Mouse (Mus musculus) frontal cortex, postnatal 25 days (tissue): ENCODE measurements around the gene Rora.

Source experiments
- DNase-seq, 2 experiments: peaks; one replicate each; pipeline ENCODE4 v3.0.0; 2022; ENCODE audit warnings: low spot score in 2 of 2

The Rora gene

DNA sequence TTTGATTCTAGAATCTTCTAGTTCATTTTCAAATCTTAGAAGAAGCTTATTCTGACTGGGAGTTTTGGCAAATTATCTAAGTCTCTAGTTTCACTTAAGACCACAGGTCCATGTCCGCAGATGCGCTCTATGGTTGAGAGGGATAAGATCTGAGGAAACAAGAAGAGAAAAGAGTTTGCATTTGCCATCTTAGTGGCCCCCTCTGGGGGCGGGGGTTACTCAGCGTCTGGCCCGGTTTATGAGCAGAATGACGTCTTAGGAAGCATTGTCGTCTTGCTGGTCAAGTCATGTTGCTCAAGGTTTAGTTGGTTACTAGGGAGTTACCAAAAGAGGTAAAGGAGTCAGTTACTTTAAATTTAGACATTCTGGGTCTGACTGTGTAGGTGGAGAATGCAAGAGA is 686.8 kb downstream of the Rora start:
- DNase-seq: no peak

DNA sequence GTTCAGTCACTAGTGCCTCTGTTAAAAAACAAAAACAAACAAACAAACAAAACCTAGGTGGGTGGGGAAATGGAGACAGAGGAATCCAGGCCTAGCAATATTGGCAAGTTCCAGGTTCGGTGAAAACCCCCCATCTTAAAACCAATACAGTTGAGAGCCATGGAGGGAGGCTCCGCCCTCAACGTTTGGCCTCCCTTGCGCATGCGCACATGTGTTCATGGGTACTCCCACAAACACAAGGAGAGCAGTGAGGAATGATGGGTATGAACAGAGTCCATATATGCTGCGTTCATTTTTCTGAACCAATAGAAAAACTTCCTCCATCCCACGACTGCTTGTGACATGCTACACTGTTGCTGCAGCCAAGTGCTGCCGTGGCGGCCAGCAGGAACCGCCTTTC is 690.3 kb downstream of the Rora start:
- no peak for DNase-seq

DNA sequence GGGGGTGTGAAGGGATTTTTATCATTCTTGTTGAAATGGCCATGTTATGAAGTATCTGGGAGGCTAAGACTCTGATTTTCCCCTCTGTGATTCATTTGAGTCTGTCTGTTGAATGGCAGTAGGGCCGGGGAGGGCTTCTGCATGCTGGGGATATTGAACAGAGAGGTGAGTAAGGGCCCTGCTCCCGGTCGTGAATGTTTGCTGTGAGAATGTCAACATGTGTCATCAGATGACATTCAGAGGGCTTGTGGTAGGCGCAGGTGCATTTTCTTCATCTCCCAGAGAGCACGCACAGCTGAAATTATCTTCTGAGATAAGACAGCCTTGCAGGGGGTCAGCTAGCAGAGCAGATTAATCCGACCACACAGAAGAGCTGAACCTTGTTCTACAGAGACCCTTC is 692.0 kb downstream of the Rora start:
- no peak for DNase-seq

DNA sequence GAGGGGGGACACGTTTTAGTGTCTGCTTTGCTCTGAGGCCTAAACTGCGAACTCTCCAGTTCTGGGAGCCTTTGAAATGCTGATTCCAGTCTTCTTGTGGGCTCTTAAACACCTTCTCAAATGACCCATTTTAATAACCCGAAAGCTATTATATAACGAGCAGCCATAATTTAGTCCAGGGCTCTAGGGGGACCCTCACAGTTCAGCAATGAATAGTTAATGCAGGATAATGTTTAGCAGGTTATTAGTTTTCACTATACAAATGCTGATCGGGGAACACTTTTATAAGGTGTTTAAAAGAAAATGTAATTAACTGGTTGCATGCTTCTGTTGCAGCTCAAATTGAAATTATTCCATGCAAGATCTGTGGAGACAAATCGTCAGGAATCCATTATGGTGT is 694.2 kb downstream of the Rora start:
- no peak for DNase-seq

DNA sequence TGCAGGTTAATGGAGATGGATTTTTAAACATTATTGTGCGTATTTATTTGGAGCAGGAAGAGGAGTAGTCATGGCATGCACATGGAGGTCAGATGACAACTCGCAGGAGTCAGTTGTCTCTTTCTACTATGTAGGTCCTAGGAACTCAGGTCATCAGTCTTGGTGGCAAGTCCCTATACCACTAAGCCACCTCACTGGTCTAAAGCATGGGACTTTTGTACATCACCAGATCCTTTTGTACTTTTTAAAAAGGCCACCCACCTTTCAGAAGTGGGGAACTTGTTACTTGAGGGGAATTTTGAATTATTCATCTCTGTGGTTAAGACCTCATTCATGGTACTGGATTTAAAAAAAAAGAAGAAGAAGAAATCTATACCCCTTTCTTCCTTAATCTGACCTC is 696.0 kb downstream of the Rora start:
- DNase-seq: no peak

DNA sequence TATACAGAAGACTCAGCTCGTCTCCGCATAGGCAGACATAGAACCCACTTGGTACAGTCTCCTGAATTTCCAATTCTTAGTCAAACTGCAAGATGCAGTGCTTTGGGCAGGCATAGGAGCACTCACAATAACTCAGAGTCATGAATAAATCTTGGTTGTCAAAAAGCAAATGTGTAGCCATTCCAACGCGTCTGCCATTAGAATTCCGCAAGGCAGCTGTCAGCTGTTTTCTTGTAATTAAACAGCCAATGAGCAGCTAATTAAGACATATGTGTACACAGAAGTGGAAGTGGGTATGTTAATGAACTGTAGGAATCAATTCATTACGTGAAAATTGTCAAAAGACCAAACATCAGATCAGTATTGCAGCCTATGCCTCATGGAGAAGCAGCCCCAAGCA is 700.6 kb downstream of the Rora start:
- DNase-seq: no peak

DNA sequence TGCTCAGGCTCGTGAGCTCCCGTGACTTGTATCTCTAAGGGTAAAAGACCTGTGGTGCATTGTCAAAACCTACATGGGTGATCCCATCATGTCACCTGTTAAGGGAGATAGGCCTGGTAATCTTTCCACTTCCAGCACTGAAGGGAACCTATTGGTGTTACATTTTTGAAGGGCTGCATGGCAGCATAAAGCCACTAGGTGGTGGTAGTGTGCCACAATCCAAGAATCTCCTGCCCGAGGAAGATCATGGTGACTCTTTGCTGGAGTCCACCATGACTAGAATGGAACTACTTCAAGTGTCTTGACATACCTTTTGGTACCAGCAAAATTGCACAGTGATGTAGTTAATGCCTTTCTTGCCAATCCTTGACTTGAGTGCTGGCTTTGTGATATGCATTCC is 704.2 kb downstream of the Rora start:
- DNase-seq: peak; percentile 42 to 47

DNA sequence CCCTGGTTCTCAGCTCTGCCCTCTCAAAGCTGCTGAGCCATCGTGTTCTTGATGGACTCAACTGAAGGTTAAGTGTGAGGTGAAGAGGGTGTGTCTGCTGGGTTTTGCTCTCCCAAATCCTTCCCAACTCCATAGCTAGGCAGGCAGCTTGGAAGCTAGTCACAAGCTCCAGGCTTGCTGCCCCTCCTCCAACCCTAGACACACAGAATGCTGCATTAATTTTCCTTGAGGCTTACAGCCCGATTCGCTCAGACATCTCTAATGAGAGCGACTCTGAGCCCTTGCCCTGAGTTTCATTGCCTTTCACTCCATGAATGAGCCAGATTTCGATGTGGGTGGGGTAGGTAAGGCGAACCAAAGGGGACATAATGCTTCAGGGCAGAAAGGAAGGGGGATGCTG is 705.2 kb downstream of the Rora start:
- no peak for DNase-seq

DNA sequence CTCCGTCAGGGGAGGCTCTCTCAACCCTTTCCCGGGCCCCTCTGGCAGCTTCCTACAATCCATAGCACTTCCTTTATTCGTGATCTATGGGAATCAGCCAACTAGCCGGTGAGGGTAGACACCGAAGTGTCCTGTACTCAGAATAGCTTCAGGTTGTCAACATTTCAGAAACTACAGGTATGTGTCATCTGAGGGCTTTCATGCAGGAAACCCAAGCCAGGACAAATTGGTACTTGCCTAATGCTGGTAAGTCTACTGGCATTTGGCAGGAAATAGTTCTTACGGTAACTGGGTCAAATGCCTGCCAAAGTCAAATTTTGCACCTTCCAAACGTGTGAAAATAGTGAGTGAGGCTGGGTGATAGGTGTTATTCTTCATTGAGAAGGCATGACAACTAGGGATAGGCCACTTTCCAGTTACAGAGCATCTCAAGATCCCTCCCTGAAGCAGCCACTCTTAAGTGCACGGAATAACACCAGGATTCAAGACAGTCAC is 708.4 kb downstream of the Rora start:
- DNase-seq: no peak

DNA sequence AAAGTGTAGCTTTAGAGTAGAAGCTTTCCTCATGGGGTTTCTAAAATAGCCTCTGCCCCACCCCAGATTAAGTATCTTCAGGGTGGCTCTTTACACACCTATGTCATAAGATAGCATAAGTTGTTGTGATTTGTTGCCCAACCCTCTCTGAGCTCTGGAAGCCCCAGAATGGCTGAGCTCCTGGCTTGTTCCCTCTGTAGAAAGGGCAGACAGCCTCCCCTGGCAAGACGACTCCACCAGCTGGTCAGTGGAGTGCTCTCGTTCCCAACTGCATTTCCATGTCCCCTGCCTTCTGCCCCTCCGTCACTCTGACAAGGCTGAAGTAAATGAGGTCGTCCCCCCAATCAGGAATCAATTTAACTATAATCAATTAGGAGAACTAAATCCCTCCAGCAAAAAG is 709.2 kb downstream of the Rora start:
- DNase-seq: no peak

DNA sequence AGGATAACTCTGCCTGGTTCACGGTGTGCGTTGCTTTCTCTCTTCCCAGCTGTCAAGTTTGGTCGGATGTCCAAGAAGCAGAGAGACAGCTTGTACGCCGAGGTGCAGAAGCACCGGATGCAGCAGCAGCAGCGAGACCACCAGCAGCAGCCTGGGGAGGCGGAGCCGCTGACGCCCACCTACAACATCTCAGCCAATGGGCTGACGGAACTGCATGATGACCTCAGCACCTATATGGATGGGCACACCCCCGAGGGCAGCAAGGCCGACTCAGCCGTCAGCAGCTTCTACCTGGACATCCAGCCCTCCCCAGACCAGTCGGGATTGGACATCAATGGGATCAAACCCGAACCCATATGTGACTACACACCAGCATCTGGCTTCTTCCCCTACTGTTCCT is 710.5 kb downstream of the Rora start:
- no peak for DNase-seq

DNA sequence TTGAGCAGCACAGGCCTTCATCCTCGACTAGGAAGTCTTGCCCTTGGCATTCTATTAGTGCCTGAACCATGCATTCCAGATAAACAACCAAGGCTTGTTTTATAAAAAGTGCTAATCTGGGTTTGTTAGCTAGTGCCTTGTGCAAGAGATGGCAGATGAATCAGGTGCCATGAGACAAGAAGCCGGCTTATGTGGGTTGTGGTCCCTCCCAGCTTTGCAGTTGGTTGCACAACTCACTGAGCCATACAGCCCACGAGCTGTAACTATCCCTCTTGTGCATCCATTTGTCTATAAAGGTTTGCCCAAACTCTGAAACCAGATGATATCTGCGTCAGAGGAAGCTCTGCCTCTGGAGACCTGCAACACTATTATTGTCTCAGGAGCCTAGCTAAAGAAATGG is 713.5 kb downstream of the Rora start:
- DNase-seq: no peak

DNA sequence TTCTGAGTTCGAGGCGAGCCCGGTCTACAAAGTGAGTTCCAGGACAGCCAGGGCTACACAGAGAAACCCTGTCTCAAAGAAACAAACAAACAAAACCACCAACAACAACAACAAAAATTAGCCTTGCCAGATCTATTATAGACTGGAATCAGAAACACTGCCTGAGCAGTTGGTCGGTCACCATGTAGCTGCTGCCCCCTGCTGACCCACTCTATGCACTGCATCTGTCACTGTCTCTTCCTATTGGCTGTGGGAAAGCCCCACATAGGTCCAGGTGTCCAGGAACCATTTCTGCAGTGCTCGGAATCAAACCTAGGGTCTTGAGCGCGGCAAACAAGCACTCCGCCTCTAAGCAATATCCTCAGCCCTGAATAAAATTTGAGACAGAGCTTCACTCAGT is 714.5 kb downstream of the Rora start:
- DNase-seq: peak; percentile 56 to 59

DNA sequence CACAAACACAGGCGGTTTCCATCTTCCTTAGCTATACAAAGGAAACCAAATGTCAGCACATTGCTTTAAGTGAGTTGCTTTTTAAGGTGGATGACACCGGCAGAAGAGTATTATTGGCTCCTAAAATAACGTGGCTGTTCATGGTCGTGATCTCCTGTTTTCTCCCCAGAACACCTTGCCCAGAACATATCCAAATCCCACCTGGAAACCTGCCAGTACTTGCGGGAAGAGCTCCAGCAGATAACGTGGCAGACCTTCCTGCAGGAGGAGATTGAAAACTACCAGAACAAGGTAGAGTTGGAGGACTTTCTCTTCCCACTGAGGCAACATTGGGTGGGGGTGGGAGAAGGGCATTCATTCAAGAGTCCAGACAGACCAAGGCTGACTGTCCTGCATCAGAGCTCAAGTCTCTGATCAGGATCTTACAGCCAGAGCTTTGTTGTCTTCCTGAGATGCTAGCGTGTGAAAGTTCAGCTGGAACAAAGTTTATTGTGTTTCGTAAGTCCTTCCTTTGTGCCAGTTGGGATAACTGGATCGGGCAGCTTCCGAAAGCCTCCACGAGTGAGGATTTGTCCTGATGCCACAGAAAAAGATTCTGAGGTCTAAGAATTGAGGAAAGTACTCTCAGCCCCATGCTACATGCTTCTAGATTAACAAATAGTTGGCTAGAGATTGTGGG is 717.6 kb downstream of the Rora start:
- no peak for DNase-seq

DNA sequence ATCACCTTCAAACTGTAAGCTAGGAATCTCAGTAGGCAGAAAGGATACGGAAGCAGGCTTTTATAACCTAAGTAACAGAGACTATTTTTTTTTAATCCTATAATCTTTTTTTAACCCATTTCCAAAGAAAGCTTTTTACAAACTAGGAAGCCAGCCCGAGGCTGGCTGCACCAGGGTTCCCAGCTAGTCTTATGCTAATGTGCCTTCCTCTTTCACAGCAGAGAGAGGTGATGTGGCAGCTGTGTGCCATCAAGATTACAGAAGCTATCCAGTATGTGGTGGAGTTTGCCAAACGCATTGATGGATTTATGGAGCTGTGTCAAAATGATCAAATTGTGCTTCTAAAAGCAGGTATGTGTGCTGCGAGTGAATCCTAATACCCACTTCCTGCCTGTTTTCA is 719.3 kb downstream of the Rora start:
- no peak for DNase-seq

DNA sequence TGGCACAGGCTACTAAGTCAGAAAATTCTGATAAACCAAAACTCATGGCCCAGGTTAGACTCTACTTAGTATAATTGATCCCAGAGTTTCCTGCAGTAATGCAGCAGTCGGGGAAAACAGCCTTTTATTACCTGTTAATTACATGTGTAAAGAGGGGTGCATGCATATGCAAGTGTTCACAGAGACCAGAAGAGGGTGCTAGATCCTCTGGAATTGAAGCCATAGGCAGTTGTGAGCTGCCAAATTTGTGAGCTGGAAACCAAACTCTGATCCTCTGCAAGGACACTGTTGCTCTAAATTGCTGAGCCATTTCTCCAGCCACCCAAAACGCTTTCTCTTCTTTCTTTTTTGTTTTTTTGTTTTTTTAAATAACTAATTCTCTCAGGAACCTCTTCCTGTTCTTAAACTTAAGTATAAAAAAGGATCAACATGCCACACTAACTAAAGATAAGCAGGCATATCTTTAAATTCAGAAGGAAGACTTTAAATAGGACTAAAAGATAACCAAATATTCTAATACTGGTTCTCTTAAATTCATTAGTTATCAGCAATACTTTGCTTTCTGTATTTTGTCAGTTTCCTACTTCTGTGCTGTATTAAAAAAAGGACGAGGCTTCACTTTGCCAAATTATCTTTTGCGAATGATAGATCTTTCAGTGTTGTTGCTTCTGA is 723.5 kb downstream of the Rora start:
- no peak for DNase-seq

DNA sequence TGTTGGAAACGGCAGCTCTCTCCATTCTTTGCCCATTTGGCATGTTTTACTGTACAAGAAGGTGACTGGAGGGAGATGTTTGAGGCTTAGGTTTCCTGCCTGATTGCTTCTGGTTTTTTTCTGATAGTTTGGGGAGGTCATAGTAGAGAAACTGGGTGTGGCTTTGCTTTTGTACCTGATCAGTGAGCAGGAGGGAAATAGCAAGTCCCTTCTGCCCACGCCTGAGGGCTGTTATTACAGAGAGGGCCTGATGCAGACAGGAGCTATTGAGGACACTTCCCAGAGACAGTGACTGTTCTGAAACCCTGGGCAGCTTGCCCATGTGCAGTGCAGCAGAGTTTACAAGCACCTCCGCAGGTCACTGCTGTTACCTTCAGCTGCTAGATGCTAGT is 724.1 kb downstream of the Rora start:
- no peak for DNase-seq

DNA sequence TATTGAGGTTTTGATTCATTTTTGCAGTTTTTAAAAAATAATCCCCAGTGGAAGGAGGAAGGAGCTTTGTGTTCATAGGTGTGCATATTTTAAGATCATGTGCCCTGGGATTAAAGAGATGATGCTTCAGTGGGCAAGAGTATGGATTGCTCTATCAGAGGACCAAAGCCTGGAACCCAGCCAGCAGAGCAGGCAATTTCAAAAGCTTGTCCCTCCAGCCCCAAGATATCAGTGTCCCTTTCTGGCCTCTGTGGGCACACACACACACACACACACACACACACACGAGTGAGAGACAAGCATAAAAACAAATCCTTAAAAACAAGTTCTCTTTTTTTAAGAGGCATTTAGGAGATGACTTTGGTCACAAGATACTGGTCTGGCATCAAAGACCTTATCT is 727.0 kb downstream of the Rora start:
- DNase-seq: no peak

DNA sequence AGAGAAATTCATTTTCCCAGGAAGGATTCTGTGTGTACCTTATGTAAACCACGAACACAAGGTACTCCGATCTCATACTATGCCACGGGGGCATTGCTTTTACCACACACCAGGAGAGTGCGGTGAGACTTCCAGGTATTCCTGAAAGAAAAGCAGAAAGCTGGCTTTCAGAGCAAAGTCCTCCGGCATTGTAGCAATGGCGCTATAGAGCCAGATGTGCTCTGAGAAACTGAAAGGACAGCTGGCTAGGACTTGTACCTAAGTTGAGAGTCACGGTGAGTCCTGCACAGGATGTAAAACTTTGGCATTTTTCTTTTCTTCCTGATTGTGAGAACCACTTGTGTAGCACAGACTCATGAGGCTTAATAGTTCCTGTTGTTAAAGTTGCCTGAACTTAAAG is 728.2 kb downstream of the Rora start:
- no peak for DNase-seq

DNA sequence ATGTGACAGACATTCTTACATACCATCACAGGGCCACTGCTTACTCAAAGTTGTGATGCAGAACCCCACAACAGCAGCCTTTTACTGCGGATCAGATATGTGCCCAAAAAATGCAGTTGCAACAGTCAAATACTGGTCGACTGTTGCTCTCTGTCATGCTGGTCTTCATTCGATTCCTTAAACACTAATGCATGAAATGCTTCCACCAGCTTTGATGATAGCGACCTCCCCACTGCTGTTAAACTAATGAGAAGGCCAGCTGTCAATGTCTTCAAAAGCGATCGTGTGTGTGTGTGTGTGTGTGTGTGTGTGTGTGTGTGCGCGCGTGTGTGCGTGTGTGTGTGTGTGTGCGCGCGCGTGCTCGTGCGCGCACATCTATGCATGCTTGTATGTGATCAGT is 730.9 kb downstream of the Rora start:
- no peak for DNase-seq

DNA sequence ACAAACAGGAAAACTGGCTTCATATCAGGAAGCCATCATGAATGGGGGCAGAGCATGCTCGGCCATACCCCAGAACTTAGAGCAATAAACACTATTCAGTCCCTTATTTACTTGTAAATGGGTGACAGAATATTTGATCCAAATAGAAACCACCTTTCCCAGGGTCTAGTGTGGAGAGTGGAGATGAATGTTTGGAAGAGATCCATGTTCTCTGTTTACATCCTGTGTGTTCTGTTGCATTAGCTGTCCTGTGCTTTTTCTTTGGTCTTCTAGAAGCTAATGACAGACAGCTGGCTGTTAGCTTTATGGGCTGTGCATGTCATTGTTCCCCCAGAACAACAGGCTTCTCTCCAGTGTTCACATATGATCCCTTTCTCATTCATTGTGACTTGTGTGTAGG is 731.3 kb downstream of the Rora start:
- no peak for DNase-seq

DNA sequence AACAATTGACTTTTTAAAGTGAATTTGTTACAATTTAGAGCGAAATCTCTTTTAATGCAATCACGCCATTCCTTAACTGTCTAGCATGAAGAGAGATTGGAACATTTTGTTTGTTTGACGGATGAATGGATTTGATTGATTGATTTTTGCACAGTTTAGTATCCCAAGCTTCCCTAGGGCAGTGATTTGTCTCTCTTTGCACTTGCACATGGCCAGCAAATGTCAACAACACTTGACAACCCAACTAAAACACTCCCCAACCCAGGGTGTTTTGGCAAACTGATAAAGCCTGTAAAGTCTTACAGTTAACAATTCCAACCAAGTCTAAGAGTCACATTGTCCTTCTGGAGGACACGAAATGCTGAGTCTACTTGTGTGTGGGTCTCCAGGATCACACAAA is 733.7 kb downstream of the Rora start:
- no peak for DNase-seq

DNA sequence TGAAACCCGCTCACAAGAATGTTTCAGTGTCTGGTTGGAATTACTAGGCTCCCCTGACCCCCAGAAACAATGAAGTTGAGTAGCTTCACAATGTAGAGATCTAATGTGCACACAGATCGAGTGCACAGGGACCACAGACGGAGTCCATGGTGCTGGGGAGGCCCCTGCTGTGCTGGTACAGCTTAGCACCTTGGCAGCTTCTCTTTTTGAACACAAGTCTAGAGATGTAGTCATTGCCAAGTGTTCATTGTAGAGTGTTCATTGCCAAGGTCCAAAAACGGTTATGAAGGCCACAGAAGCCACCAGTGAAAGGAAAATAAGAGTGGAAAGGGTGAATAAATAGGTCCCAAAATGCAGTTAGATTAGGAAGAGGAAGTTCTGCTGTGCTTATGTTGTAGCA is 737.0 kb downstream of the Rora start:
- no peak for DNase-seq

DNA sequence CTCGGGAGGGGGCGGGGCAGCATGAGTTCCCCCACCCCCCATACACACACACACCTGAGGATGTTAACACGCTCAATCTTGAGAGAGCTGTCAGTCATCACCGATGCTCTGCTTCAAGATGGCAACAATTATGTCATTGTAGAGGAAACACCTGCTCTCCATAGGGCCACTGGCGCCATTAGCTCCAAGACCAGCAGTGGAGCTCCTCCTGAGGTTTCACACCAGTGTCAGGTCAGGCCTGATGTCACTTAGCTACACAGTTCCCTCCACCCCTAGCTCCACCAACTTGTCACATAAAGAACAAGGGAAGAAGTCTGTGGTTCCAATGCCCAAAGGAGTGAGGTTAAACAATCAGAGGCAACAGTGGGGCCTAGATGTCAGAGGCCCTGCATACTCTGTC is 740.6 kb downstream of the Rora start:
- no peak for DNase-seq
